Mouse (Mus musculus) hindbrain, postnatal 0 days (tissue): Measurements from ENCODE around the gene Plekha3. TPM values are rescaled to one million over a fixed set of nuclear protein-coding genes. Genes with fewer than 3 reads are reported as not detected.

Source experiments
- ATAC-seq: fragments of 200-750 bp; cut with Nextera tagmentation; 2 replicates; pipeline ENCODE4 v1.8.0; 2017; ENCODE audit warnings: mild to moderate bottlenecking, moderate TSS enrichment, moderate library complexity
- DNase-seq: peaks from one replicate; pipeline ENCODE4 v3.0.0-alpha.2; 2015; ENCODE audit warnings: low spot score
- H3K27ac ChIP-seq: fragments of 300-500 bp; sonication (generic); 2 replicates; pipeline ENCODE4 v1.5.1; 2014; ENCODE audit warnings: mild to moderate bottlenecking
- H3K27me3 ChIP-seq: fragments of 300-500 bp; sonication (generic); 2 replicates; pipeline ENCODE4 v1.6.1; 2014; ENCODE audit warnings: low read length, mixed read lengths; ENCODE audit not compliant: insufficient read depth
- H3K36me3 ChIP-seq: fragments of 300-500 bp; sonication (generic); 2 replicates; pipeline ENCODE4 v1.6.1; 2014; ENCODE audit warnings: low read length, mixed read lengths; ENCODE audit not compliant: insufficient read depth
- H3K4me1 ChIP-seq: fragments of 300-500 bp; sonication (generic); 2 replicates; pipeline ENCODE4 v1.6.1; 2014; ENCODE audit warnings: antibody characterized with exemption, low read length, mixed read lengths; ENCODE audit not compliant: insufficient read depth
- H3K4me2 ChIP-seq: fragments of 300-500 bp; sonication (generic); 2 replicates; pipeline ENCODE4 v1.6.1; 2014; ENCODE audit warnings: low read depth, mild to moderate bottlenecking, low read length, moderate library complexity, mixed read lengths
- H3K4me3 ChIP-seq: fragments of 300-500 bp; sonication (generic); 2 replicates; pipeline ENCODE4 v1.5.1; 2014; ENCODE audit warnings: low read length
- H3K9ac ChIP-seq: fragments of 300-500 bp; sonication (generic); replicated peaks from 2 replicates; pipeline ENCODE4 v1.6.1; 2014; ENCODE audit warnings: mild to moderate bottlenecking, low read length, moderate library complexity, mixed read lengths
- H3K9me3 ChIP-seq: fragments of 300-500 bp; sonication (generic); 2 replicates; pipeline ENCODE4 v1.6.1; 2016; ENCODE audit warnings: low read length, mixed read lengths
- CTCF ChIP-seq: IDR thresholded peaks from 2 replicates; pipeline ENCODE4 v1.5.1; 2016; ENCODE audit warnings: antibody characterized with exemption, control low read depth, low read depth
- WGBS: fragments of 180-500 bp; shearing (Covaris S2); extraction: QIAGEN DNeasy Blood & Tissue Kit; methylation state at CpG from one replicate; pipeline ENCODE4 v1.1.7; 2014; 5-methylcytosine and 5-hydroxymethylcytosine counted together
- polyA plus RNA-seq: library from polyadenylated mRNA; unstranded; fragments of >200 nt; fragmentation: Nextera tagmentation; extraction: Ambion mirVana; gene quantifications from 2 replicates; pipeline ENCODE4 v1.2.1, GENCODE M21; 2015
- total RNA-seq: library from RNA; depleted of rRNA; stranded (reverse); fragments of >200 nt; gene quantifications from 2 replicates; pipeline ENCODE4 v1.2.3, GENCODE M21; 2014

Plekha3 gene
- total and polyA plus RNA-seq, 2 experiments from 2014 or later, result 8.7 to 23.3 TPM

DNA sequence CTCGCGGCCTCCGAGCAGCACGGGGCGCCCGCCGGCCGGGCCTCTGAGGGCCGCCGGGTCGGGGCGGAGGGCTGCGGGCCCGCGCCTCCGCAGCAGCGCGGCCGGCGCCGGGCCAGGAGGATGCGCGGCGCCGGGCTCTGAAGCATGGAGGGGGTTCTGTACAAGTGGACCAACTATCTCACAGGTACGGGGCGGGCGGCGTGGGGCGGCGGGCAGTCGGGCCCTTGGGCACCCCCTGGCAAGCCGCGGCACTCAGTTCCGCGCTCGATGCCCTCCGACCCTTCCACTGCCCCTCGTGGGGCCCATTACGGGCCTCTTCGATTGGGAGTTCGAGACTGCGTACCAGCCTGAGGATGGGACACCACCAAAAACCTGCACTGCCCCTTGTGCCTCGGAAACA, 370 bp downstream of the Plekha3 start:
- ATAC-seq (peak; percentile 74), DNase-seq (no peak)
- Histone ChIP-seq H3K4me2 (peak overlapping the region; percentile 68), H3K36me3 (no peaks in the 10 kb centered on the region), H3K4me1 (peaks cover 11% of the 10 kb centered on the region), H3K9ac (peak overlapping the region; percentile 87), H3K27ac (peak overlapping the region; percentile 84), H3K4me3 (peak overlapping the region; percentile 90), H3K9me3 (no peaks in the 10 kb centered on the region), H3K27me3 (no peaks in the 10 kb centered on the region)
- 3% methylated on average over 30 of the region's 44 CpGs for WGBS
- TF ChIP-seq CTCF, result no peak

DNA sequence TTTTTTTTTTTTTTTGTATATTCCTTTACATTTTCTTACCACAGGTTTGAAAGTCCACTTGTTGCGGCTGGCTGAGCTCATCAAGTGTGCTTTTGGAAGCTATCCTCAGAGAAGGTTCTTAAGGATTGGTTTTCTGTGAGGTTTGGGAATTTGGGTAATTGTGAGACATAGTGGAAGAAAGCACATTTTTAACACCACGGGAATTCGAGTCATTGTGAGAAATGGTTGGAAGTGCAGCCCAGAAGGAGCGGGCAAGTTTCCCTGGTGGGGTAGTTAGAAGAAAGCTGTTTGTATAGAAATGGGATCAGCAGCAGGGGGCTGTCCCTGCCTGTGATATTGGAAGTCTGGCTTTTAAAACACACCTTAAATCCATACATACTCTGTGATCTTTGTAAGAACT, 868 bp downstream of the Plekha3 start:
- Histone ChIP-seq H3K27me3 (no peaks in the 10 kb centered on the region), H3K36me3 (no peaks in the 10 kb centered on the region), H3K4me3 (peak overlapping the region; percentile 90), H3K4me1 (peaks cover 11% of the 10 kb centered on the region), H3K4me2 (peak overlapping the region; percentile 68), H3K9me3 (no peaks in the 10 kb centered on the region), H3K27ac (no peak overlapping the region), H3K9ac (peak overlapping the region; percentile 87)
- TF ChIP-seq CTCF, result no peak
- DNase-seq, result no peak
- ATAC-seq, result no peak
- 7% methylated on average over 4 of the region's 4 CpGs for WGBS

DNA sequence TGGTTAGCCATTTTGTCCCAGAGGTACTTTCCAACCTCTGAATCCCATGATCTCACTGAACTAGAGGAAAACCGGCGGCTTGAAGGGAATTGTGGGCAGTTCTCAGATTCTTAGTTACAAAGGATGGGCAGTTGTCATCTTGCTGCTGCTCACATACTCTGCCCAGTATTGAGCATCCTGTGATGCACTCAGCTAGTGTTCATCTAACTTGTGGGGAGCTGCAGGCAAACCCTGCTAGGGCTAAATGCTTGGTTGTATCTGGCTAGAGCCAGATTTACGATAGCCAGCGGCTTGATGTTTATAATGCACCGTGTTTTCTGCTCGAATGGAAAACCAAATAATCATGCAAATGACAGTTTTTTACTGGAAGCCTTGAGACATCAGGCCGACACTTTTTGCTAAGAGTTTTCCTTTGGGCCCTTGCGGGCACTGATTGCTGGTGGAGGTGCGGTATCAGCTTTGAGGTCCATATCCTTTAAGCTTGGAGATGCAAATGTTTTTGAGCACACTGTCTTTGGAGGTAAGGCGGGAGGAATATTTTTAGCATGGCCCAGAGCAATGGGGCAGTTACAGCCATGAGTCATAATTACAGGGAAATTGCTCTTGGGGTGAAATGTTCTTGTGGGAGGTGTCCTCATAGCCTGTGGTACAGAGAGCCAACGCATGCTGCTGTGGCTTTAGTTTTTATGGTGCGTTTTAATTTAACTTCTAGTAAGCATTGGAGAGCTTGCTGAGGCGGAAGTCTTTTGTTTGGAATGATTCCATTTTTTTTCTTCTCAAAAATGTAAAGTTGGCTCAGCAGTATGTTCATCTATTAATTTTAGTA, 1.5 kb downstream of the Plekha3 start:
- no peak for TF ChIP-seq CTCF
- Histone ChIP-seq H3K4me3 (peak overlapping the region; percentile 90), H3K4me2 (peak overlapping the region; percentile 68), H3K9me3 (no peaks in the 10 kb centered on the region), H3K27ac (no peak overlapping the region), H3K27me3 (no peaks in the 10 kb centered on the region), H3K4me1 (peaks cover 11% of the 10 kb centered on the region), H3K36me3 (no peaks in the 10 kb centered on the region), H3K9ac (peak overlapping the region; percentile 87)
- no peak for ATAC-seq
- no peak for DNase-seq
- 44% methylated on average over 13 of the region's 13 CpGs for WGBS

DNA sequence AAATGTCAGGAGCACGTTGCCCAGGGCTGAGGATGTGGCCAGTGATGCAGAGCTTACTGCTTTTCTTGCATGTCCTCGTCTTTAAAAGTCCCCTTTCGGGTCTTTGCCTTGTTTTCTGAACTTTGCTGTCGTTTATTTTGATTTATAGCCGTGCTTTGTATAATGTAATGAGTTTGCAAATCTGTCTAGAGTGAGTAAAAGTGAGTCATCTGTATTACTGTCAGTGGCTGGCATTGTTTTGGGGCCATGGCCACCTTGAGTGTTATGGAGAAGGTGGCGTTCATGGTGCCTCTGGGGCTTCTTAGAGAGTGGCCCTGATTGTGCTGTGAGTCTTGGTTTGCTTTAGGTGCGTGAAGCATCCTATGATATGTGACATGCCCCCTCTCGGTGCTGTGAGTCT, 7.2 kb downstream of the Plekha3 start:
- ATAC-seq (no peak), DNase-seq (no peak)
- no peak for TF ChIP-seq CTCF
- Histone ChIP-seq H3K27ac (no peak overlapping the region), H3K4me1 (no peaks in the 10 kb centered on the region), H3K27me3 (no peaks in the 10 kb centered on the region), H3K4me2 (no peak overlapping the region), H3K36me3 (peaks cover 28% of the 10 kb centered on the region), H3K9me3 (no peaks in the 10 kb centered on the region), H3K4me3 (no peak overlapping the region), H3K9ac (no peak overlapping the region)
- 86% methylated on average over 8 of the region's 8 CpGs for WGBS

DNA sequence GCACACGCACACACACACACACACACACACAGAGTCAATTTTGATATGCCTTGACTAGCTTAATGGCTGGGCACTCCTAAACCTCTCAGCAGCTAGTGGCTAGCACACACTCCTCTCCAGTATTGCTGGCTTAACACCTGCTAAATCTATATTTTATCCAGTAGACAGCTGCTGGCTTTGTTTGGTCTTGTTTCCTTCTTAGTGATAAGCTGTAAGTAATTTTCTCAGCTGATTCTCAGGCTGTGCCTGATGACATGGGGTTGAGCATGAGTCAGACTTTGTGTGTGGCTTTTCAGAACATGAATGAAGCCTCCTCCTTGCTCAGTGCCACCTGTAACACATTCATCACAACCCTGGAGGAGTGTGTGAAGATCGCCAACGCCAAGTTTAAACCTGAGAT, 11.9 kb downstream of the Plekha3 start:
- peaks cover 43% of the 10 kb centered on the region for H3K36me3 ChIP-seq

DNA sequence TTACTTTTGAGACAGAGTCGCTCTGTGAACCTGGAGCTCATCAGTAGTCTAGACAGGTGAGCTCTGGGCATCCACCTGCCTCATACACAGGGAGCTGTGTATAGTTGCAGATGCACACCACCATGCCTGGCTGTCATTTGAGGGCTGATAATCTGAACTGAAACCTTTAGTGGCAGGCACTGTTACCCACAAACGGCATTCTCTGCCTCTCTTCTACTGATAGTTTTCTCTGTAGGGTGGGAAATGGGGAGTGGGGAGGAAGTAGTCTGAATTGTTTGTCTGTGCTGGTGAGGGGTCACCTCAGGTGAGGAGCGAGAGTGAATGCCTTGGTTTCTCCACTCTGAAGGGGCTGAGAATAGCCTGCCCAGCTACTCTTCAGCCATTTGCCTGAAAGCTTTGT, 12.5 kb downstream of the Plekha3 start:
- WGBS, result 86% methylated on average over 3 of the region's 3 CpGs
- H3K27ac ChIP-seq, result no peak overlapping the region
- H3K4me2 ChIP-seq, result no peak overlapping the region
- no peaks in the 10 kb centered on the region for H3K9me3 ChIP-seq
- TF ChIP-seq CTCF, result no peak
- no peaks in the 10 kb centered on the region for H3K27me3 ChIP-seq
- no peak overlapping the region for H3K9ac ChIP-seq
- no peaks in the 10 kb centered on the region for H3K4me1 ChIP-seq
- ATAC-seq, result no peak
- no peak for DNase-seq
- H3K36me3 ChIP-seq, result peaks cover 44% of the 10 kb centered on the region
- no peak overlapping the region for H3K4me3 ChIP-seq

More for the DNA sequence above, 11.9 kb downstream of the Plekha3 start:
- no peaks in the 10 kb centered on the region for H3K27me3 ChIP-seq
- no peak overlapping the region for H3K9ac ChIP-seq
- H3K4me2 ChIP-seq, result no peak overlapping the region
- H3K4me3 ChIP-seq, result no peak overlapping the region
- no peaks in the 10 kb centered on the region for H3K4me1 ChIP-seq
- TF ChIP-seq CTCF, result no peak
- H3K9me3 ChIP-seq, result no peaks in the 10 kb centered on the region
- no peak for DNase-seq
- H3K27ac ChIP-seq, result no peak overlapping the region
- ATAC-seq, result no peak
- 98% methylated on average over 3 of the region's 3 CpGs for WGBS

DNA sequence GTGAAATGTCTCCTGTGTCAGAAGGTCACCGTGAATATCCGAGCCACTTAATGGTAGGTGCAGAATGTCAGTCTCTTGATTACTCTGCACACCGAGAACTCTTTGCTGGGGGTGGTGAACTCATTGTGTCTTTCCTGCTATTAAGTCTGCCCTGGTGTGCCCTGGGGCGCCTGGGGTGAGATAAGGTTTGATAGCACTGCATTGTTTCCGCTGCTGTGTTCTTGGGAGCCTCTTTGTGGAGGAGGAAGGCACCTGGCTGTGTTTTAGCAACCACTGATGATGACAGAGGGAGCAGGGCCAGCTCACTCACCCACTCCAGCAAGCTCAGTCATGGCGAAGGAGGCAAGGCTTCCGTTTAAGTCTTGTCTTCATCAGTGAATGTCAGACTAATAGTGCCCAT, 13.1 kb downstream of the Plekha3 start:
- no peaks in the 10 kb centered on the region for H3K4me1 ChIP-seq
- H3K4me2 ChIP-seq, result no peak overlapping the region
- H3K9ac ChIP-seq, result no peak overlapping the region
- DNase-seq, result no peak
- WGBS, result 74% methylated on average over 7 of the region's 7 CpGs
- no peak for TF ChIP-seq CTCF
- H3K9me3 ChIP-seq, result no peaks in the 10 kb centered on the region
- no peak for ATAC-seq
- no peak overlapping the region for H3K27ac ChIP-seq
- H3K36me3 ChIP-seq, result peaks cover 44% of the 10 kb centered on the region
- H3K4me3 ChIP-seq, result no peak overlapping the region
- no peaks in the 10 kb centered on the region for H3K27me3 ChIP-seq
